Mouse (Mus musculus) liver, adult 2 months (tissue): ENCODE results near the gene Kat6b. TPM values are rescaled to one million over a fixed set of nuclear protein-coding genes. Genes with fewer than 3 reads are reported as not detected.
A peak's percentile ranks its signal among the peaks of the same experiment; 100 is the strongest.

Experiments
- DNase-seq: peaks from one replicate; pipeline ENCODE4 v3.0.0-alpha.2; 2011; ENCODE audit warnings: low read depth, low spot score; ENCODE audit errors: extremely low read depth
- H3K27ac ChIP-seq: fragments of 200-500 bp; replicated peaks from 2 replicates; pipeline ENCODE4 v1.5.1; 2012; ENCODE audit warnings: low read depth, mild to moderate bottlenecking, control low read depth, inconsistent platforms, low read length; ENCODE audit not compliant: insufficient read depth
- H3K27me3 ChIP-seq: fragments of 200-500 bp; 2 replicates; pipeline ENCODE4 v1.6.1; 2012; ENCODE audit warnings: mild to moderate bottlenecking, moderate library complexity, low read length, inconsistent platforms; ENCODE audit not compliant: control insufficient read depth, insufficient read depth
- H3K36me3 ChIP-seq: fragments of 200-500 bp; 2 replicates; pipeline ENCODE4 v1.6.1; 2012; ENCODE audit warnings: low read length, inconsistent platforms; ENCODE audit not compliant: control insufficient read depth, insufficient read depth
- H3K4me1 ChIP-seq: fragments of 200-500 bp; 2 replicates; pipeline ENCODE4 v1.6.1; 2011; ENCODE audit warnings: low read length; ENCODE audit not compliant: control insufficient read depth, insufficient read depth
- H3K4me3 ChIP-seq: fragments of 200-500 bp; 2 replicates; pipeline ENCODE4 v1.5.1; 2011; ENCODE audit warnings: low read depth, mild to moderate bottlenecking, control low read depth, low read length, moderate library complexity; ENCODE audit not compliant: insufficient read depth
- H3K79me2 ChIP-seq: fragments of 200-500 bp; 2 replicates; pipeline ENCODE4 v1.6.1; 2012; ENCODE audit warnings: inconsistent platforms, mild to moderate bottlenecking, low read length, moderate library complexity; ENCODE audit not compliant: control insufficient read depth, insufficient read depth
- H3K9ac ChIP-seq: fragments of 200-500 bp; 2 replicates; pipeline ENCODE4 v1.6.1; 2012; ENCODE audit warnings: low read depth, mild to moderate bottlenecking, control low read depth, inconsistent platforms, low read length
- CTCF ChIP-seq: fragments of 200-500 bp; IDR thresholded peaks from 2 replicates; pipeline ENCODE4 v1.5.1; 2011; ENCODE audit warnings: low read depth, low read length, control low read depth
- POLR2A ChIP-seq: fragments of 200-500 bp; IDR thresholded peaks from 2 replicates; pipeline ENCODE4 v1.6.1; 2011; ENCODE audit warnings: low read length, control low read depth; ENCODE audit not compliant: insufficient read depth; ENCODE audit errors: extremely low read depth
- WGBS: fragments of 180-500 bp; shearing (Covaris S2); methylation state at CpG from one replicate; pipeline ENCODE4 v1.1.7; 2018; 5-methylcytosine and 5-hydroxymethylcytosine counted together
- polyA plus RNA-seq: library from polyadenylated mRNA; depleted of rRNA; stranded (reverse); fragments of >200 nt; gene quantifications from 2 replicates; pipeline ENCODE4 v1.2.3, GENCODE M21; 2012
- total RNA-seq: library from RNA; depleted of rRNA; stranded (reverse); fragments of >200 nt; gene quantifications from 2 replicates; pipeline ENCODE4 v1.2.3, GENCODE M21; 2014

The Kat6b gene
- total and polyA plus RNA-seq, 2 experiments, result 3.2 to 5.3 TPM

- TF ChIP-seq CTCF, result peak; percentile 82
- TF ChIP-seq POLR2A, result no peak
Observed at GRCm38 (mm10) chr14:21678509-21679285, 197.5 kb downstream of the Kat6b start.

DNA sequence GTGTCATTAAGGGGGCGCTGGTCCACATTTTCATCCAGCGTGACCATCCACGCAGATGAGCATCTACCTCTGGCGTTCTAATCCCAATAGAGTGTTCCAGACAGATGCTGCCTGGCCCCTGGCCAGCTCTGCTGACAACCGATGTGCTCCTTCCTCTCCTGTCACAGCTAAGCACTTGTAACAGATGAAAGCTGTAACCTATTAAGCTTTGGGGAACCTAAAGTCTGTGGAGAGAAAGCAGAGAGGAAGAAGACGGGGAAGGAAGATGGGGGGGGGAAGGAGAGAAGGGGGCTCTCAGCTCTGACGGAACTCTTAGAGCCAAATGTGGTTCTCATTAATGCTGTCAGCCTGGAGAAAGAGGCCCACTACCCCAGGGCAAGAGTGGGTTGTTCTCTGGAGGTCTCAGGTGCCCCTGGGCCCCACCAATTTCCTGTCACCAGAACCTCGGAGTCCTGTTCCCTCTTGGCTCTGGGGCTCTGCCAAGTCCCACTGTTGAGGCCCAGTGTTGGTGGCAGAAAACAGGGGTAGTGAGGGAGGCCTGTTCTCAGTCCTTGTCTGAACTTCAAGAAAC is 198.5 kb downstream of the Kat6b start:
- Histone ChIP-seq H3K4me1 (no peaks in the 10 kb centered on the region), H3K27ac (no peak overlapping the region), H3K79me2 (no peaks in the 10 kb centered on the region), H3K4me3 (no peak overlapping the region), H3K9ac (no peak overlapping the region), H3K36me3 (no peaks in the 10 kb centered on the region), H3K27me3 (no peaks in the 10 kb centered on the region)
- WGBS, result 74% methylated on average over 8 of the region's 8 CpGs
- DNase-seq, result no peak
- no peak for TF ChIP-seq POLR2A
- no peak for TF ChIP-seq CTCF

More at GRCm38 (mm10) chr14:21678509-21679285, 197.5 kb downstream of the Kat6b start:
- H3K79me2 ChIP-seq, result no peaks in the 10 kb centered on the region
- no peak for DNase-seq
- H3K27ac ChIP-seq, result no peak overlapping the region
- H3K36me3 ChIP-seq, result no peaks in the 10 kb centered on the region
- no peak overlapping the region for H3K4me3 ChIP-seq
- no peaks in the 10 kb centered on the region for H3K27me3 ChIP-seq
- WGBS, result 49% methylated on average over 7 of the region's 7 CpGs
- H3K4me1 ChIP-seq, result no peaks in the 10 kb centered on the region
- H3K9ac ChIP-seq, result no peak overlapping the region

DNA sequence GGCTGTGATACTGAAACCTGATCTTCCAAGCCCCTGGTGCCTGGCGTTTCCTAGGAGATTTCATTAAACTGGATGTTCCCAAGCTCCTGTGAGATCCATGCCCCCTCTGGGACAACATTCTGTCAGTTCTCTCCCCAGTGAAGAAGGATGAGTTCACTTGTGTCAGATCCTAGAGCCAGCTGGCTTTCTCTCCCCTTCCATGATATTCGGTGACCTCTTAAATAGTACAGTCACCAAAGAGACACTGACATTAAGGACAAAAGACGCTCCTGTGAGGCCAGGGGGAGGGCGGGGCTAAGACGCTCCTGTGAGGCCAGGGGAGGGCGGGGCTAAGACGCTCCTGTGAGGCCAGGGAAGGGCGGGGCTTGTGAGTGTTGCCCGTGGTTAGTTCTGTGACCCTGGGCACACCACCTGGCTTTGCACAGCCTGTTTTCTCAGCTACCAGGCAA is 201.5 kb downstream of the Kat6b start:
- TF ChIP-seq CTCF, result no peak
- no peak for TF ChIP-seq POLR2A
- peaks cover 12% of the 10 kb centered on the region; the same call in 1 of the 2 replicates for H3K27me3 ChIP-seq
- H3K4me1 ChIP-seq, result no peaks in the 10 kb centered on the region
- no peak overlapping the region for H3K4me3 ChIP-seq
- no peak overlapping the region for H3K9ac ChIP-seq
- 12% methylated on average over 9 of the region's 9 CpGs for WGBS
- no peaks in the 10 kb centered on the region for H3K36me3 ChIP-seq
- H3K27ac ChIP-seq, result no peak overlapping the region
- no peak for DNase-seq
- no peaks in the 10 kb centered on the region for H3K79me2 ChIP-seq

DNA sequence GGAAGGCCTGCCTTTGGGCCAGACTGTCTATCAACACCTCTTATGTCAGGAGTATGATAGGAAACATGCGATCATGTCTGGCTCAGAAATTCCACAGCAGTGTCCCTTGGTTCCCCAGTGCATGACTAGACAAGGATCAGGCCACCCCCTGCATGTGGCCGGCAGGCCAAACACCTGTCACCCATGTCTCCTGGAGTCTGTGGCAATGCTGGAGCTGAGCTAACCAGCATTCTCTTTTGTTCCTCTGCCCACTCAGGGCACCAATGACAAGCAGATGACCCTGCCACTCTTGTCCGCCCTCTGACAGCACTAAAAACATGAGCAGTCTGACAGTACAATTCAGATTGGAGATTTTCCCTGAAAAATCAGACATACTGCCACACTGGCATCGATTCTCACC is 202.6 kb downstream of the Kat6b start:
- Histone ChIP-seq H3K4me1 (no peaks in the 10 kb centered on the region), H3K4me3 (no peak overlapping the region), H3K27me3 (peaks cover 14% of the 10 kb centered on the region; the same call in 1 of the 2 replicates), H3K27ac (no peak overlapping the region), H3K36me3 (no peaks in the 10 kb centered on the region), H3K79me2 (no peaks in the 10 kb centered on the region), H3K9ac (no peak overlapping the region)
- 90% methylated on average over 4 of the region's 4 CpGs for WGBS
- DNase-seq, result no peak
- no peak for TF ChIP-seq CTCF
- no peak for TF ChIP-seq POLR2A

DNA sequence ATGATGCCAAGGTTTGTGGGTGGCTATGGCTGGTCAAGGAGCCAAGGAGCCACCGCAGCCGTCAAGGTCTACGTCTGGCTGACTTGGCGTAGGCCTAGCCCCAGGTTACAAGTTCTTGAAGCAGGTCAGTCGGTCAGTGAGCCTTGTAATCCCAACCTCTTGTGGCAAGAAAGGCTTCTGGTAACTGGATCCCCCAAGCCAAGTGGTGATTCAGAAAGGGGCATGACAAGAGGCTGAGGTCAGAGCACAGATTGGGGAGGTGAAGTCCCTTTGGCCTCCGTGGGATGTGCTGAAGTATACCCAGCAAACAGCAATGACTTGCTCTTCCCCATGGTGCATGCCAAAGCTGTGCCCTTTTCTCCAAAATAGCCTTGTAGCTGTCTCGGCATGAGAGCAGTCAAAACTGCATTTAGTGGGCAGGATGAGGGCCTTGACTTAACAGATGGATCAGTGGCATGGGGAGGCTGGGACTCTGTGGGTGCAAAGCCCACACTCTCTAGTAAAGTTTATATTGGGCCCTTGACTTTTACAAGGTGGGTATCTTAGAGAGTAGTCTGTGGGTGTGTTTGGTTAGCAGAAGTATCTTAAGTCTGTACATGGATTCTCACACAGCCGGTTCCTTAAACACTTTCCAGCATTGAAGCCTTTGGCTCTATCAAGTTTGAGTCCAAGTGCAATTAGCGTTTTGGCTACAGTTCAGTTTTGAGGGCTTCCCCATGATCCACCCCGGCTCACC is 204.3 kb downstream of the Kat6b start:
- Histone ChIP-seq H3K79me2 (no peaks in the 10 kb centered on the region), H3K4me1 (no peaks in the 10 kb centered on the region), H3K4me3 (no peak overlapping the region), H3K9ac (no peak overlapping the region), H3K27ac (no peak overlapping the region), H3K36me3 (no peaks in the 10 kb centered on the region), H3K27me3 (peaks cover 14% of the 10 kb centered on the region; the same call in 1 of the 2 replicates)
- 94% methylated on average over 10 of the region's 10 CpGs for WGBS
- DNase-seq, result no peak
- TF ChIP-seq POLR2A (no peak), CTCF (no peak)
